Mouse (Mus musculus): ENCODE data around the gene Foxn3. TPM values are rescaled to one million over a fixed set of nuclear protein-coding genes. Genes with fewer than 3 reads are reported as not detected.

Gene Foxn3
- polyA plus RNA-seq, 1 experiment from 2014 or later, result 86.3 TPM

- H3K4me1 ChIP-seq (ENCODE audit: control insufficient read depth, insufficient read depth, low read length), result peaks cover 29% of the 10 kb centered on the region
- no peaks in the 10 kb centered on the region for H3K9me3 ChIP-seq (ENCODE audit: control insufficient read depth, low read length)
- no peak for ATAC-seq (ENCODE audit: low read depth)
- WGBS, result 47% methylated on average over 9 of the region's 9 CpGs
- no peaks in the 10 kb centered on the region for H3K36me3 ChIP-seq (ENCODE audit: control insufficient read depth, insufficient read depth, low read length)
- no peak overlapping the region for H3K4me3 ChIP-seq (ENCODE audit: low read depth, low read length)
- no peak overlapping the region for H3K4me2 ChIP-seq (ENCODE audit: low read depth, low read length)
- no peak overlapping the region for H3K27ac ChIP-seq (replicated peaks; ENCODE audit: low read depth, low read length)
- H3K27me3 ChIP-seq (replicated peaks; ENCODE audit: control insufficient read depth, insufficient read depth, low read length), result no peaks in the 10 kb centered on the region
- no peak overlapping the region for H3K9ac ChIP-seq (ENCODE audit: low read depth, low read length)
- DNase-seq (ENCODE audit: low spot score), result no peak
These were observed 36.7 kb downstream of the Foxn3 start for GRCm38 (mm10) chr12:99526571-99527140.

DNA sequence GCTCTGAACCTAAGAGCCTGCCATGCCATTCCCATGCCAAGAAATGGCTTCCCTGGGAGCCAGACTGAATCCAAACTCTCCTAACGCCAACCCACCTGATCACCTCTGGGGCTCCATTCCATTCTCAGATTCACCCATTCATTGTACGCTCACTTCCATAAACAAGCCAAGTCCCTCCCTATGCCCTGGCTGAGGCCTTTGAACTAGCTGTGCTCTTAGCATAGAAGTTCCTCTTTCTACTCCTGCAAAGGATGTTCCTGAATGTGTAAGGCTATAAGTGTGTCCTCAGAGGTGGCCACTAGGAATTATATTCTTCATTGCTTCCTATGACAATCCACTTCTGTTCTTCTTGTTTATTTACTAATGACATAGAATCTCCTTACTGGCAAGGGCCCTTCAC is 40.5 kb downstream of the Foxn3 start:
- DNase-seq (ENCODE audit: low spot score) (no peak), ATAC-seq (ENCODE audit: low read depth) (no peak)
- Histone ChIP-seq H3K4me1 (ENCODE audit: control insufficient read depth, insufficient read depth, low read length) (peaks cover 19% of the 10 kb centered on the region), H3K27me3 (replicated peaks; ENCODE audit: control insufficient read depth, insufficient read depth, low read length) (no peaks in the 10 kb centered on the region), H3K9ac (ENCODE audit: low read depth, low read length) (no peak overlapping the region), H3K4me3 (ENCODE audit: low read depth, low read length) (no peak overlapping the region), H3K36me3 (ENCODE audit: control insufficient read depth, insufficient read depth, low read length) (no peaks in the 10 kb centered on the region), H3K4me2 (ENCODE audit: low read depth, low read length) (no peak overlapping the region), H3K27ac (replicated peaks; ENCODE audit: low read depth, low read length) (no peak overlapping the region), H3K9me3 (ENCODE audit: control insufficient read depth, low read length) (no peaks in the 10 kb centered on the region)
- 92% methylated on average over 2 of the region's 2 CpGs for WGBS

DNA sequence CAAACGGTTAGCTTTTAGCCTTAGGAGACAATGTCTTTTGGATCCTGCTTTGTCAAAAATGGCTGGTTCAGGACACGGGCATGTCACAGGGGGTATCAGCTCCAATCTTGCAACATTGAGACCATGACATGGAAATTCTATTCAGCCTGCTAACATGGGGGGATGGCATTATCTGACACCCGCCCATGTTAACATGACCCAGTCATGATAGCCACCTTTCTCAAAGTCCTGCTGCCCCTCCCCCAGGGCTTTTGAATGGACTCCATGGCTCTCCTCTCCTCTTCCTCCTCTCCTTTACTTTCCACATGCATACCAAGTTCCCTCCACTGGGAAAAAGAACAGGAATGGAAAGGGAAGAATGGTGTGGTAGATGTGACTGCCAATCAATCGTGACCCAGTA is 43.5 kb downstream of the Foxn3 start:
- Histone ChIP-seq H3K4me1 (ENCODE audit: control insufficient read depth, insufficient read depth, low read length) (peaks cover 8% of the 10 kb centered on the region; the same call in 1 of the 2 replicates), H3K4me3 (ENCODE audit: low read depth, low read length) (no peak overlapping the region), H3K27ac (replicated peaks; ENCODE audit: low read depth, low read length) (no peak overlapping the region), H3K27me3 (replicated peaks; ENCODE audit: control insufficient read depth, insufficient read depth, low read length) (no peaks in the 10 kb centered on the region), H3K36me3 (ENCODE audit: control insufficient read depth, insufficient read depth, low read length) (no peaks in the 10 kb centered on the region), H3K4me2 (ENCODE audit: low read depth, low read length) (no peak overlapping the region), H3K9ac (ENCODE audit: low read depth, low read length) (no peak overlapping the region), H3K9me3 (ENCODE audit: control insufficient read depth, low read length) (no peaks in the 10 kb centered on the region)
- DNase-seq (ENCODE audit: low spot score) (no peak), ATAC-seq (ENCODE audit: low read depth) (no peak)
- 79% methylated on average over 4 of the region's 4 CpGs for WGBS

- 0 out of 2 replicates have a peak overlapping the region, but pooled peaks have one; percentile 2 for H3K4me2 ChIP-seq (ENCODE audit: low read depth, low read length)
- no peaks in the 10 kb centered on the region for H3K9me3 ChIP-seq (ENCODE audit: control insufficient read depth, low read length)
- ATAC-seq (ENCODE audit: low read depth) (peak; percentile 37; the same call in 1 of the 2 replicates), DNase-seq (ENCODE audit: low spot score) (peak; percentile 57)
- H3K9ac ChIP-seq (ENCODE audit: low read depth, low read length), result peak overlapping the region; percentile 30; the same call in 1 of the 2 replicates
- no peak overlapping the region; the same call in 1 of the 2 replicates for H3K27ac ChIP-seq (replicated peaks; ENCODE audit: low read depth, low read length)
- no peaks in the 10 kb centered on the region for H3K27me3 ChIP-seq (replicated peaks; ENCODE audit: control insufficient read depth, insufficient read depth, low read length)
- no peaks in the 10 kb centered on the region for H3K36me3 ChIP-seq (ENCODE audit: control insufficient read depth, insufficient read depth, low read length)
- H3K4me3 ChIP-seq (ENCODE audit: low read depth, low read length), result no peak overlapping the region
- 45% methylated on average over 9 of the region's 9 CpGs for WGBS
- peaks cover 8% of the 10 kb centered on the region; the same call in 1 of the 2 replicates for H3K4me1 ChIP-seq (ENCODE audit: control insufficient read depth, insufficient read depth, low read length)
These were observed 44.2 kb downstream of the Foxn3 start for GRCm38 (mm10) chr12:99519191-99519614.

DNA sequence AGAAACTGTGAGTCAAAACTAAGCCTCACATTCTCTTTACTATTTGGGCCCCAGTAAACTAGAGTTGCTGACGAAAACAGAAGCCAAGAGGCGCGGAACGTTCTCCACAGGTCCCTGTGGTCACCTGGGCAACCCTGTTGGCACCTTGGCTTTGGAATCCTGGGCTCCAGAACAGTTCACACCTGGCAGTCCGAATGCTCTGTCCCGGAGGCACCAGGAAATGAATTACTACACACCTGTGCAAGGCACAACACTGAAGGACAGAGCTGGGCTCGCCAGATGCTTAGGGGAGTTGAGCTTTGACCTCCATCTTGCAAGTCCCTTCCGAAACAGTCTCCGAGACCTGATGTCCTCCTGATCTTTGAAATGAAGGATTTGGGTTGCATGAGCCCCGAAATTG is 44.7 kb downstream of the Foxn3 start:
- Histone ChIP-seq H3K36me3 (ENCODE audit: control insufficient read depth, insufficient read depth, low read length) (no peaks in the 10 kb centered on the region), H3K4me2 (ENCODE audit: low read depth, low read length) (no peak overlapping the region), H3K4me3 (ENCODE audit: low read depth, low read length) (no peak overlapping the region), H3K27ac (replicated peaks; ENCODE audit: low read depth, low read length) (no peak overlapping the region), H3K4me1 (ENCODE audit: control insufficient read depth, insufficient read depth, low read length) (peaks cover 8% of the 10 kb centered on the region; the same call in 1 of the 2 replicates), H3K27me3 (replicated peaks; ENCODE audit: control insufficient read depth, insufficient read depth, low read length) (no peaks in the 10 kb centered on the region), H3K9me3 (ENCODE audit: control insufficient read depth, low read length) (no peaks in the 10 kb centered on the region), H3K9ac (ENCODE audit: low read depth, low read length) (no peak overlapping the region)
- no peak for ATAC-seq (ENCODE audit: low read depth)
- 93% methylated on average over 10 of the region's 10 CpGs for WGBS
- no peak for DNase-seq (ENCODE audit: low spot score)

DNA sequence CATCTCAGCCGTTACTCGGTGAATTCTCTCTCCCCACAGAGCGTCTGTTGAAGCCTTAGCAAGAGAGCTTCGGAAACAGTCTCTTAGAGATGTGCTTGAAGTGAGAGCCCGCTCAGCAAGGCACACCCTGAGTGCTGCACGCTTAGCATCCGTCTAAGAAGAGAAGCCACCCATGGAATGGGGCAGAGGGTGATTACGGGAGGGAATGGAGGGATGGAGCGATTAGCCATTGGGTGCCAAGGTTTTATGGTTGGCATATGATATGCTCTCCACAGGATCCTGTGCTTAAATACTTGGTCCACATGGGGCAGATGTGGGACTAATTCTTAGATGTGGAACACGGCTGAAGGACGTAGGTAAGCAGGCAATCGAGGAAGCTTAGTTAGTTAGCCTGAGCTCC is 45.3 kb downstream of the Foxn3 start:
- Histone ChIP-seq H3K4me1 (ENCODE audit: control insufficient read depth, insufficient read depth, low read length) (peaks cover 8% of the 10 kb centered on the region; the same call in 1 of the 2 replicates), H3K9me3 (ENCODE audit: control insufficient read depth, low read length) (no peaks in the 10 kb centered on the region), H3K27me3 (replicated peaks; ENCODE audit: control insufficient read depth, insufficient read depth, low read length) (no peaks in the 10 kb centered on the region), H3K36me3 (ENCODE audit: control insufficient read depth, insufficient read depth, low read length) (no peaks in the 10 kb centered on the region), H3K9ac (ENCODE audit: low read depth, low read length) (no peak overlapping the region), H3K27ac (replicated peaks; ENCODE audit: low read depth, low read length) (no peak overlapping the region), H3K4me2 (ENCODE audit: low read depth, low read length) (no peak overlapping the region), H3K4me3 (ENCODE audit: low read depth, low read length) (no peak overlapping the region)
- ATAC-seq (ENCODE audit: low read depth) (no peak), DNase-seq (ENCODE audit: low spot score) (no peak)
- whole genome bisulfite sequencing, result 88% methylated on average over 12 of the region's 12 CpGs

DNA sequence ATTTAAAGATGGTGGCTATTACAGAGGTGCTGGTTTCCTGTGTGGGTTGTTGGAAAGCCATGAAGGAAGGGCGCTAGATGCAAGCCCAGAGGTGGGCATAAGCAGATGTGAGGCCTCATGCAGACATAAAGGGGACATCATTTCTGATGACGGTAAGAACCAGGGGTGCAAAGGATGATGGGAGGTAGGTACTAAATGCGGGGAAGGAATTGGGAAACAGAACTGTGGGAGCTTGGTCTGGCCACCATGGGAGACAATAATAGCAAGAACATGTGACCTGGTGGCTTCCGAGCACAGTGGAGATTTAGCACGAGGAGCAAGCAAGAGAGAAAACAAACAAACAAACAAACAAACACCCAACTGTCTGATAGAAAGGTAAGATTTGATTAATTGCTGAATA is 46.1 kb downstream of the Foxn3 start:
- Histone ChIP-seq H3K9me3 (ENCODE audit: control insufficient read depth, low read length) (no peaks in the 10 kb centered on the region), H3K9ac (ENCODE audit: low read depth, low read length) (no peak overlapping the region), H3K4me2 (ENCODE audit: low read depth, low read length) (no peak overlapping the region), H3K4me3 (ENCODE audit: low read depth, low read length) (no peak overlapping the region), H3K36me3 (ENCODE audit: control insufficient read depth, insufficient read depth, low read length) (no peaks in the 10 kb centered on the region), H3K27ac (replicated peaks; ENCODE audit: low read depth, low read length) (no peak overlapping the region), H3K27me3 (replicated peaks; ENCODE audit: control insufficient read depth, insufficient read depth, low read length) (no peaks in the 10 kb centered on the region), H3K4me1 (ENCODE audit: control insufficient read depth, insufficient read depth, low read length) (peaks cover 8% of the 10 kb centered on the region; the same call in 1 of the 2 replicates)
- no peak for DNase-seq (ENCODE audit: low spot score)
- 90% methylated on average over 5 of the region's 5 CpGs for WGBS
- ATAC-seq (ENCODE audit: low read depth), result no peak

DNA sequence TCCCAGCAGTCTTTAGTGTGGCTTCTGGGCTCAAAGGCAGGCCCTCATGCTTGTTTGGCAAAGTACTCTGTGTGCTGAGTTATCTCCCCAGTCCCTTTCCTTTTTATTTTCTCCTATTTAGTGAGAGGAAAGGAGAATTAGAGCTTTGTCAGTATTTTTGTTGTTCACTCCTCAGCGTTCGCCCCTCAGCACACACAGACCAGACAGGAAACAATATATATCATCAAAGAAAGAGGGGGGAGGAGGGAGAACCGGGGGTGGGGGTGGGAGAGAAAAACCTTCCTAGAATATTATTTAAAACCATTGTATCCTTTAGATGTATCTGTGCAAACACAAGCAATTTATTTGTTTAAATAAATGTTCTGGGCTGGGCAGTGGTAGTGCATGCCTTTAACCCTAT is 47.9 kb downstream of the Foxn3 start:
- H3K4me2 ChIP-seq (ENCODE audit: low read depth, low read length), result no peak overlapping the region
- ATAC-seq (ENCODE audit: low read depth) (no peak), DNase-seq (ENCODE audit: low spot score) (no peak)
- H3K36me3 ChIP-seq (ENCODE audit: control insufficient read depth, insufficient read depth, low read length), result no peaks in the 10 kb centered on the region
- no peaks in the 10 kb centered on the region for H3K9me3 ChIP-seq (ENCODE audit: control insufficient read depth, low read length)
- H3K4me3 ChIP-seq (ENCODE audit: low read depth, low read length), result no peak overlapping the region
- H3K4me1 ChIP-seq (ENCODE audit: control insufficient read depth, insufficient read depth, low read length), result peaks cover 8% of the 10 kb centered on the region; the same call in 1 of the 2 replicates
- H3K27me3 ChIP-seq (replicated peaks; ENCODE audit: control insufficient read depth, insufficient read depth, low read length), result no peaks in the 10 kb centered on the region
- no peak overlapping the region for H3K27ac ChIP-seq (replicated peaks; ENCODE audit: low read depth, low read length)
- 55% methylated on average over 3 of the region's 3 CpGs for WGBS
- H3K9ac ChIP-seq (ENCODE audit: low read depth, low read length), result no peak overlapping the region

- H3K4me1 ChIP-seq (ENCODE audit: control insufficient read depth, insufficient read depth, low read length), result no peaks in the 10 kb centered on the region
- no peak for ATAC-seq (ENCODE audit: low read depth)
- H3K9me3 ChIP-seq (ENCODE audit: control insufficient read depth, low read length), result no peaks in the 10 kb centered on the region
- no peak overlapping the region for H3K4me3 ChIP-seq (ENCODE audit: low read depth, low read length)
- 87% methylated on average over 5 of the region's 5 CpGs for WGBS
- no peak overlapping the region for H3K4me2 ChIP-seq (ENCODE audit: low read depth, low read length)
- DNase-seq (ENCODE audit: low spot score), result no peak
- no peaks in the 10 kb centered on the region for H3K36me3 ChIP-seq (ENCODE audit: control insufficient read depth, insufficient read depth, low read length)
- no peaks in the 10 kb centered on the region for H3K27me3 ChIP-seq (replicated peaks; ENCODE audit: control insufficient read depth, insufficient read depth, low read length)
- no peak overlapping the region for H3K27ac ChIP-seq (replicated peaks; ENCODE audit: low read depth, low read length)
- H3K9ac ChIP-seq (ENCODE audit: low read depth, low read length), result no peak overlapping the region
These were observed 51.7 kb downstream of the Foxn3 start for GRCm38 (mm10) chr12:99511644-99512043.

Measured in embryonic facial prominence, embryonic 14.5 days (tissue).